Mouse (Mus musculus) MEL (cell line): ENCODE measurements around the gene Gm10295. TPM values are rescaled to one million over a fixed set of nuclear protein-coding genes. Genes with fewer than 3 reads are reported as not detected.

Experiments used
- DNase-seq: peaks from one replicate; pipeline ENCODE4 v3.0.0; 2011; ENCODE audit warnings: low read depth, low spot score
- H3K27ac ChIP-seq: 2 replicates; pipeline ENCODE4 v1.5.1; 2012; ENCODE audit warnings: low read depth, mild to moderate bottlenecking, control low read depth, low read length, moderate library complexity; ENCODE audit not compliant: control insufficient read depth
- H3K27me3 ChIP-seq, 2 experiments: fragments of 150-350 bp in 1 of 2; sonication (generic) in 1 of 2; 2 replicates each; pipeline ENCODE4 v1.6.1; 2012; ENCODE audit warnings: low read length in 2 of 2, mild to moderate bottlenecking in 2 of 2, improper control_type of control experiment in 1 of 2, moderate library complexity in 1 of 2; ENCODE audit not compliant: insufficient read depth in 2 of 2, control insufficient read depth in 1 of 2
- H3K36me3 ChIP-seq, 2 experiments: 2 replicates each; pipeline ENCODE4 v1.6.1; 2012 to 2014; ENCODE audit warnings: low read length in 2 of 2, improper control_type of control experiment in 1 of 2, inconsistent platforms in 1 of 2, mild to moderate bottlenecking in 1 of 2; ENCODE audit not compliant: insufficient read depth in 2 of 2, control insufficient read depth in 1 of 2
- H3K4me1 ChIP-seq, 2 experiments: fragments of 150-350 bp in 1 of 2; sonication (generic) in 1 of 2; 2 replicates each; pipeline ENCODE4 v1.6.1; 2012; ENCODE audit warnings: low read length in 2 of 2, improper control_type of control experiment in 1 of 2, mild to moderate bottlenecking in 1 of 2; ENCODE audit not compliant: insufficient read depth in 2 of 2, control insufficient read depth in 1 of 2
- H3K4me3 ChIP-seq, 2 experiments: fragments of 150-350 bp in 1 of 2; sonication (generic) in 1 of 2; 2 replicates each; pipeline ENCODE4 v1.5.1; 2012; ENCODE audit warnings: low read depth in 2 of 2, low read length in 2 of 2, mild to moderate bottlenecking in 2 of 2, moderate library complexity in 2 of 2, control low read depth in 1 of 2, improper control_type of control experiment in 1 of 2; ENCODE audit not compliant: control insufficient read depth in 1 of 2, insufficient read depth in 1 of 2
- H3K79me2 ChIP-seq: 2 replicates; pipeline ENCODE4 v1.6.1; 2012; ENCODE audit warnings: mild to moderate bottlenecking, low read length, moderate library complexity; ENCODE audit not compliant: control insufficient read depth, poor library complexity, insufficient read depth
- H3K9ac ChIP-seq: 2 replicates; pipeline ENCODE4 v1.6.1; 2012; ENCODE audit warnings: low read depth, mild to moderate bottlenecking, control low read depth, low read length, moderate library complexity; ENCODE audit not compliant: control insufficient read depth, poor library complexity, severe bottlenecking
- H3K9me3 ChIP-seq: fragments of 150-350 bp; sonication (generic); replicated peaks from 2 replicates; pipeline ENCODE4 v1.6.1; 2012; ENCODE audit warnings: mild to moderate bottlenecking, low read length, improper control_type of control experiment, moderate library complexity; ENCODE audit not compliant: insufficient read depth
- BHLHE40 ChIP-seq: IDR thresholded peaks from 2 replicates; pipeline ENCODE4 v1.6.1; 2012; ENCODE audit warnings: low read depth, mild to moderate bottlenecking, inconsistent platforms, low read length, improper control_type of control experiment, borderline replicate concordance
- CHD1 ChIP-seq: IDR thresholded peaks from 2 replicates; pipeline ENCODE4 v1.6.1; 2012; ENCODE audit warnings: low read depth, mild to moderate bottlenecking, inconsistent platforms, low read length, improper control_type of control experiment
- CHD2 ChIP-seq: IDR thresholded peaks from 2 replicates; pipeline ENCODE4 v1.6.1; 2011; ENCODE audit warnings: low read length, improper control_type of control experiment
- NRF1 ChIP-seq: IDR thresholded peaks from 2 replicates; pipeline ENCODE4 v1.6.1; 2014; ENCODE audit warnings: low read depth, mild to moderate bottlenecking, inconsistent platforms, low read length, improper control_type of control experiment, moderate library complexity; ENCODE audit not compliant: poor library complexity, insufficient read depth, severe bottlenecking
- RAD21 ChIP-seq: IDR thresholded peaks from 2 replicates; pipeline ENCODE4 v1.6.1; 2011; ENCODE audit warnings: mild to moderate bottlenecking, low read depth, low read length, improper control_type of control experiment
- ZC3H11A ChIP-seq: IDR thresholded peaks from 2 replicates; pipeline ENCODE4 v1.6.1; 2012; ENCODE audit warnings: low read depth, mild to moderate bottlenecking, inconsistent platforms, low read length, improper control_type of control experiment
- ZMIZ1 ChIP-seq: IDR thresholded peaks from 2 replicates; pipeline ENCODE4 v1.6.1; 2012; ENCODE audit warnings: low read depth, mild to moderate bottlenecking, inconsistent platforms, low read length, improper control_type of control experiment, moderate library complexity
- polyA plus RNA-seq, 2 experiments: library from polyadenylated mRNA; stranded (reverse) in 1 of 2; unstranded in 1 of 2; fragments of >175 nt in 1 of 2; fragments of >200 nt in 1 of 2; gene quantifications; 2 replicates each; pipeline versions ENCODE4 v1.2.1 to v1.2.4; 2012; ENCODE audit warnings: low replicate concordance in 2 of 2, low read depth in 1 of 2; ENCODE audit not compliant: insufficient read length in 2 of 2, insufficient read depth in 1 of 2, missing spikeins in 1 of 2
- total RNA-seq: library from RNA; depleted of rRNA; stranded (reverse); fragments of 300-350 nt; gene quantifications from 2 replicates; pipeline ENCODE4 v1.2.3, GENCODE M21; 2012

Gene Gm10295
- total and polyA plus RNA-seq, 3 experiments: not detected

GRCm38 (mm10) chr7:71348922-71349321, 2.4 kb downstream of the Gm10295 start:
- H3K9ac ChIP-seq: no peak overlapping the region
- no peaks in the 10 kb centered on the region for H3K79me2 ChIP-seq
- H3K4me3 ChIP-seq: no peak overlapping the region
- DNase-seq: no peak
- no peak overlapping the region for H3K27ac ChIP-seq
- H3K4me1 ChIP-seq: no peaks in the 10 kb centered on the region
- H3K36me3 ChIP-seq: no peaks in the 10 kb centered on the region
- no peaks in the 10 kb centered on the region for H3K27me3 ChIP-seq
- TF ChIP-seq BHLHE40: no peak
- TF ChIP-seq, all 39 proteins: peak for 0
- H3K9me3 ChIP-seq: no peaks in the 10 kb centered on the region

- no peak for TF ChIP-seq NRF1
- Histone ChIP-seq H3K27me3 (no peaks in the 10 kb centered on the region), H3K4me3 (no peak overlapping the region)
Observed at GRCm38 (mm10) chr7:71324919-71325583, 26.2 kb downstream of the Gm10295 start.

GRCm38 (mm10) chr7:71313148-71313765, 38.0 kb downstream of the Gm10295 start:
- no peaks in the 10 kb centered on the region for H3K36me3 ChIP-seq
- H3K4me1 ChIP-seq: no peaks in the 10 kb centered on the region
- H3K27ac ChIP-seq: no peak overlapping the region
- H3K27me3 ChIP-seq: no peaks in the 10 kb centered on the region
- no peak overlapping the region for H3K9ac ChIP-seq
- no peaks in the 10 kb centered on the region for H3K79me2 ChIP-seq
- H3K4me3 ChIP-seq: no peak overlapping the region
- H3K9me3 ChIP-seq: no peaks in the 10 kb centered on the region
- TF ChIP-seq ZMIZ1 (no peak), BHLHE40 (no peak), NRF1 (no peak), RAD21 (no peak), ZC3H11A (no peak)
- no peak for DNase-seq

More at GRCm38 (mm10) chr7:71324919-71325583, 26.2 kb downstream of the Gm10295 start:
- H3K4me1 ChIP-seq: no peaks in the 10 kb centered on the region
- no peak overlapping the region for H3K27ac ChIP-seq
- no peaks in the 10 kb centered on the region for H3K9me3 ChIP-seq
- H3K9ac ChIP-seq: no peak overlapping the region
- DNase-seq: no peak
- no peaks in the 10 kb centered on the region for H3K79me2 ChIP-seq
- H3K36me3 ChIP-seq: no peaks in the 10 kb centered on the region

- H3K36me3 ChIP-seq: no peaks in the 10 kb centered on the region
- no peak for TF ChIP-seq CHD2
- TF ChIP-seq NRF1: no peak
- TF ChIP-seq CHD1: no peak
- no peak for DNase-seq
- no peak overlapping the region for H3K27ac ChIP-seq
- no peak overlapping the region for H3K9ac ChIP-seq
- H3K4me3 ChIP-seq: no peak overlapping the region
- no peaks in the 10 kb centered on the region for H3K9me3 ChIP-seq
- no peaks in the 10 kb centered on the region for H3K79me2 ChIP-seq
- H3K4me1 ChIP-seq: no peaks in the 10 kb centered on the region
- no peaks in the 10 kb centered on the region for H3K27me3 ChIP-seq
Observed at GRCm38 (mm10) chr7:71312375-71312774, 38.9 kb downstream of the Gm10295 start.
